Mouse (Mus musculus): Measurements from ENCODE around the gene Slc35f6. TPM values are rescaled to one million over a fixed set of nuclear protein-coding genes. Genes with fewer than 3 reads are reported as not detected.

Slc35f6 gene
- polyA plus RNA-seq, 1 experiment, result 33.1 TPM

- no peaks in the 10 kb centered on the region for H3K36me3 ChIP-seq (ENCODE audit: control insufficient read depth, insufficient read depth)
- H3K4me2 ChIP-seq (ENCODE audit: low read depth), result no peak overlapping the region
- H3K4me3 ChIP-seq, result no peak overlapping the region
- H3K79me2 ChIP-seq (ENCODE audit: control insufficient read depth, insufficient read depth), result no peaks in the 10 kb centered on the region
- no peaks in the 10 kb centered on the region for H3K27me3 ChIP-seq (ENCODE audit: control insufficient read depth, insufficient read depth, insufficient read length)
- TF ChIP-seq TCF3 (IDR thresholded peaks at IDR 0.05; ENCODE audit: insufficient read length, low read depth) (no peak), SRF (IDR thresholded peaks at IDR 0.05; ENCODE audit: control insufficient read depth, insufficient read length, low read depth) (no peak), MYOD1 (IDR thresholded peaks at IDR 0.05; ENCODE audit: control insufficient read depth in 1 of 3, insufficient read length in 2 of 3, low read depth in 2 of 3) (no peak), POLR2AphosphoS2 (IDR thresholded peaks at IDR 0.05; ENCODE audit: insufficient read length, low read depth) (no peak), POLR2A (IDR thresholded peaks at IDR 0.05; ENCODE audit: insufficient read length, low read depth) (no peak), E2F4 (IDR thresholded peaks at IDR 0.05; ENCODE audit: insufficient read depth) (no peak), MYOG (IDR thresholded peaks at IDR 0.05; ENCODE audit: control insufficient read depth in 1 of 3, insufficient read depth in 1 of 3, insufficient read length in 2 of 3, low read depth in 2 of 3) (no peak), MAX (IDR thresholded peaks at IDR 0.05; ENCODE audit: low read depth) (no peak), REST (IDR thresholded peaks at IDR 0.05; ENCODE audit: insufficient read depth, insufficient read length) (no peak), USF1 (IDR thresholded peaks at IDR 0.05; ENCODE audit: low read depth) (no peak), CEBPB (IDR thresholded peaks at IDR 0.05; ENCODE audit: insufficient read depth, poor library complexity, severe bottlenecking) (no peak), TCF12 (IDR thresholded peaks at IDR 0.05; ENCODE audit: insufficient read depth, poor library complexity, severe bottlenecking) (no peak)
- no peak overlapping the region for H3ac ChIP-seq (ENCODE audit: control insufficient read depth, insufficient read length)
Measured at GRCm38 (mm10) chr5:30655042-30655441, 7.3 kb downstream of the Slc35f6 start.

GRCm38 (mm10) chr5:30655526-30656195 is 7.9 kb downstream of the Slc35f6 start:
- no peak overlapping the region for H3K4me2 ChIP-seq (ENCODE audit: low read depth)
- H3K36me3 ChIP-seq (ENCODE audit: control insufficient read depth, insufficient read depth), result no peaks in the 10 kb centered on the region
- no peaks in the 10 kb centered on the region for H3K79me2 ChIP-seq (ENCODE audit: control insufficient read depth, insufficient read depth)
- no peak for TF ChIP-seq SRF (IDR thresholded peaks at IDR 0.05; ENCODE audit: control insufficient read depth, insufficient read length, low read depth)
- no peak for TF ChIP-seq TCF12 (IDR thresholded peaks at IDR 0.05; ENCODE audit: insufficient read depth, poor library complexity, severe bottlenecking)
- TF ChIP-seq POLR2AphosphoS2 (IDR thresholded peaks at IDR 0.05; ENCODE audit: insufficient read length, low read depth), result no peak
- TF ChIP-seq MYOD1 (IDR thresholded peaks at IDR 0.05; ENCODE audit: control insufficient read depth in 1 of 3, insufficient read length in 2 of 3, low read depth in 2 of 3), result no peak
- no peak for TF ChIP-seq REST (IDR thresholded peaks at IDR 0.05; ENCODE audit: insufficient read depth, insufficient read length)
- no peak for TF ChIP-seq E2F4 (IDR thresholded peaks at IDR 0.05; ENCODE audit: insufficient read depth)
- no peak for TF ChIP-seq MYOG (IDR thresholded peaks at IDR 0.05; ENCODE audit: control insufficient read depth in 1 of 3, insufficient read depth in 1 of 3, insufficient read length in 2 of 3, low read depth in 2 of 3)
- no peak for TF ChIP-seq MAX (IDR thresholded peaks at IDR 0.05; ENCODE audit: low read depth)
- TF ChIP-seq POLR2A (IDR thresholded peaks at IDR 0.05; ENCODE audit: insufficient read length, low read depth), result no peak
- TF ChIP-seq CEBPB (IDR thresholded peaks at IDR 0.05; ENCODE audit: insufficient read depth, poor library complexity, severe bottlenecking), result no peak
- no peak for TF ChIP-seq USF1 (IDR thresholded peaks at IDR 0.05; ENCODE audit: low read depth)
- no peak for TF ChIP-seq TCF3 (IDR thresholded peaks at IDR 0.05; ENCODE audit: insufficient read length, low read depth)
- no peak overlapping the region for H3ac ChIP-seq (ENCODE audit: control insufficient read depth, insufficient read length)
- no peaks in the 10 kb centered on the region for H3K27me3 ChIP-seq (ENCODE audit: control insufficient read depth, insufficient read depth, insufficient read length)
- H3K4me3 ChIP-seq, result no peak overlapping the region

- Histone ChIP-seq H3K27me3 (ENCODE audit: control insufficient read depth, insufficient read depth, insufficient read length) (no peaks in the 10 kb centered on the region), H3ac (ENCODE audit: control insufficient read depth, insufficient read length) (no peak overlapping the region), H3K4me3 (no peak overlapping the region), H3K4me2 (ENCODE audit: low read depth) (no peak overlapping the region), H3K79me2 (ENCODE audit: control insufficient read depth, insufficient read depth) (no peaks in the 10 kb centered on the region), H3K36me3 (ENCODE audit: control insufficient read depth, insufficient read depth) (no peaks in the 10 kb centered on the region)
- TF ChIP-seq TCF12 (IDR thresholded peaks at IDR 0.05; ENCODE audit: insufficient read depth, poor library complexity, severe bottlenecking) (no peak), MYOG (IDR thresholded peaks at IDR 0.05; ENCODE audit: control insufficient read depth in 1 of 3, insufficient read depth in 1 of 3, insufficient read length in 2 of 3, low read depth in 2 of 3) (no peak)
Measured at GRCm38 (mm10) chr5:30659042-30659441, 11.3 kb downstream of the Slc35f6 start.

- H3ac ChIP-seq (ENCODE audit: control insufficient read depth, insufficient read length), result no peak overlapping the region
- no peak for TF ChIP-seq MYOG (IDR thresholded peaks at IDR 0.05; ENCODE audit: control insufficient read depth in 1 of 3, insufficient read depth in 1 of 3, insufficient read length in 2 of 3, low read depth in 2 of 3)
- no peak for TF ChIP-seq TCF3 (IDR thresholded peaks at IDR 0.05; ENCODE audit: insufficient read length, low read depth)
- no peak for TF ChIP-seq SRF (IDR thresholded peaks at IDR 0.05; ENCODE audit: control insufficient read depth, insufficient read length, low read depth)
- no peak for TF ChIP-seq CEBPB (IDR thresholded peaks at IDR 0.05; ENCODE audit: insufficient read depth, poor library complexity, severe bottlenecking)
- no peak for TF ChIP-seq USF1 (IDR thresholded peaks at IDR 0.05; ENCODE audit: low read depth)
- no peak for TF ChIP-seq REST (IDR thresholded peaks at IDR 0.05; ENCODE audit: insufficient read depth, insufficient read length)
- TF ChIP-seq MYOD1 (IDR thresholded peaks at IDR 0.05; ENCODE audit: control insufficient read depth in 1 of 3, insufficient read length in 2 of 3, low read depth in 2 of 3), result no peak
- TF ChIP-seq MAX (IDR thresholded peaks at IDR 0.05; ENCODE audit: low read depth), result no peak
- no peak for TF ChIP-seq POLR2AphosphoS2 (IDR thresholded peaks at IDR 0.05; ENCODE audit: insufficient read length, low read depth)
- no peak for TF ChIP-seq TCF12 (IDR thresholded peaks at IDR 0.05; ENCODE audit: insufficient read depth, poor library complexity, severe bottlenecking)
- TF ChIP-seq E2F4 (IDR thresholded peaks at IDR 0.05; ENCODE audit: insufficient read depth), result no peak
- no peak for TF ChIP-seq POLR2A (IDR thresholded peaks at IDR 0.05; ENCODE audit: insufficient read length, low read depth)
- no peaks in the 10 kb centered on the region for H3K36me3 ChIP-seq (ENCODE audit: control insufficient read depth, insufficient read depth)
- H3K27me3 ChIP-seq (ENCODE audit: control insufficient read depth, insufficient read depth, insufficient read length), result no peaks in the 10 kb centered on the region
- no peak overlapping the region for H3K4me2 ChIP-seq (ENCODE audit: low read depth)
- no peaks in the 10 kb centered on the region for H3K79me2 ChIP-seq (ENCODE audit: control insufficient read depth, insufficient read depth)
- H3K4me3 ChIP-seq, result no peak overlapping the region
Measured at GRCm38 (mm10) chr5:30660278-30660677, 12.5 kb downstream of the Slc35f6 start.
